Mouse (Mus musculus) heart, postnatal 14 days (tissue): ENCODE results near the gene Fam104a. TPM values are rescaled to one million over a fixed set of nuclear protein-coding genes. Genes with fewer than 3 reads are reported as not detected.

ENCODE experiments used
- DNase-seq, 2 experiments: peaks; one replicate each; pipeline ENCODE4 v3.0.0; 2021 to 2022
- intact Hi-C: fragments of 180-260 bp; cut with DNase I; formaldehyde crosslinking; loops from one replicate; pipeline ENCODE4 v1.15.1; 2025
- total RNA-seq, 2 experiments: library from RNA; stranded (reverse); gene quantifications; 2 replicates each; pipeline ENCODE4 v1.2.3; 2021

The Fam104a gene
- total RNA-seq, 2 experiments from 2014 or later: 15.3 to 16.0 TPM

DNA sequence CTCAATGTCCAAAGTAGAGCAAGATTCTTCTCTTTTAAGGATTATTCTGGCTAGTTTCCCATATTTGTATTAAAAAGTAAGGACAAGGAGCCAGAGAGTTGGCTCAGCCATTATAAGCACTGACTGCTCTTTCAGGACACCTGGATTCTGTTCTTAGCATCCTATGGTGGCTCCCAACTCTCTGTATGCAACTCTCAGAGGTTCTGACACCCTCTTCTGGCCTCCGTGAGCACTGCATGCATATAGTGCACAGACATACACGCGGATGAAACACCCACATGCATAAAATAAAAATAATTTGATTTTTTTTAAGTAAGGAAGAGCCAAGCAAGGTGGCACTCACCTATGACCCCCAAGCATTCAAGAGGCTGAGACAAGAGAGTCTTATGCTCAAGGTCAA lies 38.8 kb downstream of the Fam104a start:
- intact Hi-C loops: no loop called here
- no peak for DNase-seq

DNA sequence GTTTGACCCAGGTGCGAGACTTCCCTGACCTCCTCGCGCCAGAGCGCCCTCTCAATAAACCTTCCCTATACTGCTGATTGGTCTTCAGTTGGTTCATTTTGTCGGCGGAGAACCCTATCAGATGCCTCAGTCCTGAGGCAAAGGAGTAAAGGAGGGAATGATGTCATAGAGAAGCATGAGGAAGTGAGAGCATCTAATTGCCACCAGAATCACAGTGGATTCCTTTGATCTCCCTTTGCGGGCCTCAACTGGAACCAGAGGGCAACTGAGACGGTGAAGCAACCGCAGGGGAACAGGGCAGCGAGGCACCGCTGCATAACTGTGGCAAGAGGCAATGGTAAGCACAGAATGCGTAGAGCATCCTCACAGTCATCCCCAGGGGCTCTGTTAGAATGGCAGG lies 45.3 kb downstream of the Fam104a start:
- DNase-seq: no peak
- intact Hi-C loops: no loop called here

DNA sequence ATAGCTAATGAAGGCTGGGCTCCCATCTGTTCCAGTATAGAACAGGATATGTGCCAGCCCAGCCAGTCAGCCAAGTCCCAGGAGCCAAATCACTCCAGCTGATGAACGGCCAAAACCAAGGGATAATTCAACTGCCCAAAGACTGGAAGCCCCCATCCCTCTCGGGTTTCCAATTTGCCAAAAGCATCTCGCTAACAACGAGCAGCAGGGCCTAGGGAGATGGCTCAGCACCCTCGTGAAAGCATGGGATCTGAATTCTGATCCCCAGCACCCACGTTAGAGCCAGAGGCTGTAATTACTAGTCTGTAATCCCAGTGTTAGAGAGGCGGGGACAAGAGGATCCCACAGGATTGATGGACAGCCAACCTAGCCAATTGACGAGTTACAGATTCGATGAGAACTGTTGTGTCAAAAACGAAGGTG lies 49.2 kb downstream of the Fam104a start:
- intact Hi-C loops: no loop called here

DNA sequence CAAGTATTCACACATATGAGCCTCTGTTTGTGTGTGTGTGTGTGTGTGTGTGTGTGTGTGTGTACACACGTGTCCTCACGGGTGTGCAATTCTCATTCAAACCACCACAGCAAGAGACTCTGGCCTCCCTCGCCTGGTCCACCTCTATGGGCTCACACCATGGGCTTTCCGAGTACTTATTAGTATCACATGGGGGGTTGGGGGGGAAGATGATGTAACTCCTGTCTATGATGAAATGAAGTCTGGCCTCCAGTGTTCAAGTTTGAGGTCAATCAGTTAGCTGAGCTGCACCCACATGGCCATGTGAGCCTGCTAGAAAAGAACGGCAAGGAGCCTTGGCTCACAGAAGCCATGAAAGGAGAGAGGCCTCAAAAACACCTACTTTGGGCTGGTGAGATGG lies 50.6 kb downstream of the Fam104a start:
- intact Hi-C loops: no loop called here
- DNase-seq: no peak

More for the DNA sequence above, 49.2 kb downstream of the Fam104a start:
- DNase-seq: no peak

DNA sequence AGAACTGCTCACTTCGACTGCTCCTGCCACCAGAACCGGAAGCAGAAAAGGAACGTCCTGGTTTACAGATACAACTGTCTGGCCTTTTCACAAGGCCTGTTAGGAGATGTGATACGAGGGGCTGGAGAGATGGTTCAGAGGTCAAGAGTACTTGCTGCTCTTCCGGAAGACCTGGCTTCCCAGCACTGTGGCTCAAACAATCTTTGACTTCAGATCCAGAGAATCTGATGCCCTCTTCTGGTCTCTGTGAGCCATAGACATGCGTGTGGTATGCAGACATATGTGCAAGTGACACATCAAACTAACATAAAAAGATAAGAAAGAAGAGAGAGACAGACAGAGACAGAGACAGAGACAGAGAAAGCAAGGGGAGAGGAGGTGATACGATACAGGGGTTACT lies 51.7 kb downstream of the Fam104a start:
- intact Hi-C loops: no loop called here
- DNase-seq: no peak

DNA sequence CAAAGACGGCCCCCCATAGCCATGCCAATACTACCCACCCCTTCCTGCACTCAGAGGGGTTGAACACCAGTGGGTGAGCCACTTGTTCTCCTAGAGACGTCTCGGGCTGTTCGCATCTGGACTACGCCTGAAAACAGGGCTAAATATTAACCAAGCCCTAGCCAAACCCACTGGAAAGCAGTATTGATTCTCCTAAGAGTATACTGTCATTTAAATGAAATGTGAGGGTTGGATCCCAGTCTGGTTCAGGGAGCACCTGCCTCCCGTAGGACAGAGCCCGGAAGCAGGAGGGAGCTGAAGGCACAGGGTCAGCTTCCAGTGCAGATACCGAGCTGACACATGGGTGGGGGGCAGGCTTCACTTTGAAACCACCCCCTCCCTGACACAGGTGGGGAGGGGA lies 52.1 kb downstream of the Fam104a start:
- no peak for DNase-seq
- intact Hi-C loops: no loop called here

DNA sequence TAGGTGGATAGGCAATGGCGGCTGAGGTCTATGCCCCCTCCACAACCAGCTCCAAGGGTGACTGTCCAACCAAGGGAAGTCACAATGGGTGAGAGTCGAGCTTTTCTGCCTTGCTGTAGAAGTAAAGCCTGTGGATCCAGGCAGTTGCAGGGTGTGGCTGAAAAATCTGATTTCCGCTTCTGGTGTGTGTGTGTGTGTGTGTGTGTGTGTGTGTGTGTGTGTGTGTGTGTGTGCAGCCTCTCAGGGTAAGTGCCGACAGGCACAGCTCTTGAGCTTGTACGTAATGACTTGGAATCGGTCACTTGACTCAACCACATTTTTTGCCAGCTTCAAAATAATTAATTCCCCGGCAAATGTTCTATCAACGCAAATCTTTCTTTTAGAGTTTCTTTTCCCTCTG lies 52.7 kb downstream of the Fam104a start:
- intact Hi-C loops: no loop called here
- DNase-seq: no peak

DNA sequence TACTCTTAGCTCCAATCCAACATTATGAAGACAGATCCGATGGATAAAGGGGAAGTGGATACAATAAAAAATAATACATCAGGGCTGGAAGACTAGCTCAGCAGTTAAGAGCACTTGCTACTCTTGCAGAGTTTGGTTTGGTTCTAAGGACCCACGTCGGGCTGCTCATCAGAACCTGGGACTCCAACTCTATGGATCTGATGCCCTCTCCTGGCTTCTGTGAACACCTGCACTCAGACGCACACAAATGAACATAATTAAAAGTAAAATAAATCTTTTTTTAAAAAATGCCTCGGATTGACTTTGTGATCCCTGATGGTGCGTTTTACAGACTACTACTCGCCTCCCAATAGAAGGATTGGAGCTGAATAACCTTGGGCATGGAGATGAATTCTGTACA lies 53.3 kb downstream of the Fam104a start:
- intact Hi-C loops: no loop called here
- DNase-seq: no peak

DNA sequence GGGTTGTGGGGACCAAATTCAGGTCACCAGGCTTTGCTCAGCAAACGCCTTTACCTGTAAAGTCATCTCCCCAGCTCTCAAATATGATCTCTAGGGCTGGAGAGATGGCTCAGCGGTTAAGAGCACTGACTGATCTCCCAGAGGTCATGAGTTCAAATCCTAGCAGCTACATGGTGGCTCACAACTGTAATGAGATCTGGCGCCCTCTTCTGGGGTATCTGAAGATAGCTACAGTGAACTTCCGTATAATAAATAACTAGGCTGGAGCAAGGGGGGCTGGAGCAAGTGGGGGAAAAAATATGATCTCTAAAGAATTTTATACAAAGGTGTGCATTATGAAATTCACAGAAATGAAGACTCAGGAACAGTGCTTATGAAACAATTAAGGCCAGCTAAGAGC lies 56.2 kb downstream of the Fam104a start:
- peak in 1 of 2 experiments; percentile 19 for DNase-seq
- intact Hi-C loops: no loop called here

DNA sequence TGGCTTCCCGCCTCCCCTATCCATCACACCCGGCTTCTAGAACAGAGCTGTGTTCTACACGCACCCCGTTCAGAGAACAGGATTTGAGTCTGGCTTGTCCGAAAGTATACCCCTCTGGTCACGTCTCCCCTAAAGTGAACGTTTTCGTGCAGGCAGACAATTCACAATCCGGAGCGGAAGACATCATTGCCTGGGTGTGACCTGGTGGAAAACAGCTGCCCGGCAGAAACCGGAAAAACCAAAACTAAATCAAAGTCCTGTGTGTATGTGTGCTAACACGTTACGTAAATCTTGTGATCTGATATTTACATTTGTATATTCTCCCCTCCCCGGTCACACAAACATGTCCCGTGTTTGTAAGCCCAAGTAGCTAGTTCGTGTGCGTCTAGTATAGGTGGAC lies 58.5 kb downstream of the Fam104a start:
- intact Hi-C loops: no loop called here
- DNase-seq: no peak

DNA sequence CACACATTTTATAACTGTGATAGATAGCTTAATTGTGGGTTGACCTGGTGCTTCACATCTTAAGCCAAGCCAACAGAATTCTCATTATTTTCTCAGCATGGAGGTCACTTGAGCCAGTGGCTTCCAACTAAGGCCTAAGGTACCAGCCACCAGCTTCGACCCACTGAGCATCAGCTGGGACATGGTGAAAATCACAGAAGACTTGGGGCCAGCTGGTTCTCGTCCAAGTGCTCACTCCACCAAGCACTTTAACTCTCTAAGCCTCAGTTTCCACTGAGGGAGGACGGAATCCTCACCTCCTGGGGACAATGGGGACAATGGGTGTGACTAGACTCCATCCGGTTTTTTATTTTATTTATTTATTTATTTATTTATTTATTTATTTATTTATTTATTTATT lies 61.9 kb downstream of the Fam104a start:
- no peak for DNase-seq
- intact Hi-C loops: loop anchor here (5.0 kb wide), 1 partner anchor 440 kb away; no protein-coding TSS in a partner anchor

DNA sequence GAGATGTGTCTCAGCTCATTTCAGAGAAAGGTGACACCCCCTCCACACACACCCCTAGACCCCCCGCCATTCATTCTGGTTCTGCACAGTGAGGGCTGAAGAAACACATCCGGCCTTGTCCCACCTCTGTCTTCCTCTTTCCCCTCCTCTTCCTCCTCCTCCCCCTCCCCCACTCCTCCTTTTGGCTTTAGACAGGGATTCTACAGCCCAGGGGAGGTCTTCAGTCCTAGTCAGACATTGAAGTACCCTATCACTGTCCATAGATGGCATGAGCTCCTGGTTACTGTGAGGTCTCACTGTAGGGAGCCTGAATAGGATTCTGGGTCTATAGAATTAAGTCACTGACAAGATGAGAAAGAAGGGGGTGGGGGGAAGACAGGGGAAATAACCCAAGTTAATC lies 63.0 kb downstream of the Fam104a start:
- intact Hi-C loops: loop anchor here (5.0 kb wide), 1 partner anchor 439 kb away; no protein-coding TSS in a partner anchor
- no peak for DNase-seq

DNA sequence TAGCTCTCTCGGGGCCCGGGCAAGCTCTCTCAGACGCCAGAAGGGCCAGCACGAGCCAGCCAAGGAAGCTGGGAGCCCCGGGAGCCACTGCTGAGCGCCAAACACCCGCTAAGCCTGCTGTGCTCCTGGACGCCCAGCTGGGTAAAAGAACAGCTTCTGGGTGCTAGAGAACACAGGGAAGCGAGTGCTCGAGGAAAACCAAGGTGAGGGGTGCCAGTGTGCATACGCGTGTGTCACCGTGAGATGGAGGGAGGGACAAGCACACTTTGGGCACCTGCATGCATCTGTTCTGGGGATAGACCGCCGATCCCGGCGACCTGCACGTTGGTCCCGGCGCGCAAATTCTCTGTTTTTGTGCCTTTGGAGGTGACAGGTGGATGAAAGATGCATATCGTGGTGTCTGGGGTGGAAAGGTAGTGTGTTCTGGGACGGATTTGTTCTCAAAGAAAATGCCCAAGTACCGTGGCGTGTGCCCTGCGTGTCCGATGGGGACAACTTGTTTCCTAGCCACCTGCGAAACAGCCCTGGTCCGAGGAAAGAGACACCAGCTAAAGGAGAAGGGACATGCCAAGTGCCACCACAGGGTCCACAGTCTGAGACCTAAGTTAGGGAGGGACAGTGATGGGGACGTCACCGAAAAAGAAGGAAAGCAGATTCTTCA lies 64.4 kb downstream of the Fam104a start:
- intact Hi-C loops: loop anchor here (5.0 kb wide), 1 partner anchor 437 kb away; no protein-coding TSS in a partner anchor
- no peak for DNase-seq

DNA sequence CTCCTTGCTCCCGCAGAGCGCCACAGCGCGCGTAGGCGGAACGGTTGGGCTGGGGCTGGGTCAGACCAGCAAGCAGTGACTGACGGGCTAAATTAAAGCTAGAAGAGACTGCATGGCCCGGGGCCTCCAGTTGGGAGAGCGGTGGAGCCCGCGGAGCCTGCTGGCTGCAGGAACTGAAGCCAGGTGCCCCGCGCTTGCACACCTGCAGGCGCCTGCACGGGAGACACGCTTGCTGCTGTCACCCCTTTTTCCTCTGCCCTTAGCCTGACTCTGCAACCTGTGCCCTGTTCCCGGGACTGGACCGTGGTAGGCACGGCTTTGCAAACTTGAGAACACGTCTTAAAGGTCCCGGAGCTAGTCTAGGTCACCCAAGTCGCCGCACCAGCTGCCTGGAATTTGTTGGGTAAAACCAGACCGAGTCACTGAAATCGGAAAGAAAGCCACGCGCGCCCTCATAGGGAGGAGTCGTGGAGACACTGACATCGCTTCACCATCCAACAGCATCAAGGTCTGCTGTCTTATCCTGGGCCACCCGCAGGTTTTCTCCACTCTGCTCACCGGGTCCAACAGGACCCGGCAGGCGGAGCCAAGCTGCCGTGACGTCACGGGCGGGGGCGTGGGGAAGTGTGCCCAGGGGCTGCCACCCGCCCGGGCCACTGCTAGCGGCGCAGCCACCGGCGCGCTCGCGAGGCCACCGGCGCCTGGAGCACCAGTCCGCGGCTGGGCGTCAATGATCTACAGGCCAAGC lies 65.1 kb downstream of the Fam104a start, which contains the start of gene Sstr2:
Gene Sstr2, plus strand, starts transcription at position 671 of the 748 bp plus-strand sequence.
- DNase-seq: peak; percentile 61 to 70
- intact Hi-C loops: no loop called here

DNA sequence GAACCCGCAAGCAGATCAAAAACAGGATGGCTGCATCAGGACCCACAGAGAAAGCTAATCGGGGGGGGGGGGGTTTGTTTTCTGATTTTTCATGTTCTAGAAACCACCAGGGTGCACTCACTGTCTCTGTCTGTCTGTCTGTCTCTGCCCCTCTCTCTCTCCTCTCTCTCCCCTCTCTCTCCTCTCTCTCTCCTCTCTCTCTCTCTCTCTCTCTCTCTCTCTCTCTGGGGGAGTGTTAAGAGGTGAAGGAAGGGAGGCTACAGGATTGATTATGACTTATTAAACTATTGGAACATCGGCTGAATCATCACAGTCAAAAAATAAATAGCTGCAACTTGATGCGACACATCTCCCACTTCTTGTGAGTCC lies 65.7 kb downstream of the Fam104a start:
- no peak for DNase-seq
- intact Hi-C loops: no loop called here

DNA sequence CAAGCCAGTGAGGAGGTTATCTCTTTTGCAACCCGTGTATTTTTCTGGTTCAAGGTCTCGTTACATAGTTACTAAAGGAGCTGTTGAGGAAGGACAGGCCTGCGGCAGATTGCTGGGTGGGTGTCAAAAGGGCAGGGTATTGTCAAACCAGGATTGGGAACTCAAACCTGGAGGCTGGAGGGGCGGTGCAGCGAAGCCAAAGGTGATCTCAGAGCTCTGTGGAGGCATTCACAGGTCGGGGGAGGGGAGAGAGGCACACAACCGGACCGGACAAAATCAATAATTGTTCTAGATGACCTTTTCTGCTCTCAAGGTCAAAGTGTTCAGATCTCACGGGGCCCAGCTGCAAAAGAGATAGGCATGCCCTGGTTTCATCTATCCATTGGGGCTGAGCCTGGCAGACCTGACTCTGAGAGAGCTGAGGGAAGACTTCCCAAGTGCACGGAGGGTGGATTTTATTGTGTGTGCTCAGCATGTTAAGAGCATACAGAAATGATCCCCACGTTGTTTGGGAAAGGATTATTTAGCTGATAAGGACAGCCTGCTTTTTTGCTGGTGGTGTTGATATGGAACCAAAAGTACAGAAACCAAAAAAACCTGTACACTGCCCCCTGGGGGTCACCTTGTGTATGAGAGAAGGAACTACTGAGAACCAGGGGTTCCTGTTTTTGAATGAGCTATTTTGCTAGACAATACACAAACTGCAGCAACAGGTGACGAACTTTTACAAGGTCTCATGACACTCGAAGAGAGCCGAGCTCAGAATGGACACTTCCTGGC lies 66.6 kb downstream of the Fam104a start:
- intact Hi-C loops: loop anchor here (2.0 kb wide), 1 partner anchor 319 kb away; no protein-coding TSS in a partner anchor
- DNase-seq: peak; percentile 53 to 76

DNA sequence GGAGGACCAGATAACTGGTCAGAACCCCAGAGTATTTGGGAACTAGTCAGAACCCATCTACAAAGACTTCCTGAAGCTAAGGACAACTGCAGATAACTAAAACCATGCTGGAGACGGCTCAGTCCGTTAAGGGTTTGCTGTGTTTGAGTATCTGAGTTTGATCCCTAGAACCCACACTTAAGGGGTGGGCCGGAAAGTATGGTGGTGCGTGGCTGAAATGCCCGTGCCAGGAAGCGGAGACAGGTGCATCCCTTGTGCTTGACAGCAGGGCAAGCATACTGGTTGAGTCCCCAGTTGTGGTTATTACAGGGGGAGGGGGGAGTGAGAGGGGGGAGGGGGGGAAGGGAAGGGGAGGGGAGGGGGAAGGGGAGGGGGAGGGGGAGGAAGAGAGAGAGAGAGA lies 69.5 kb downstream of the Fam104a start:
- no peak for DNase-seq
- intact Hi-C loops: no loop called here

DNA sequence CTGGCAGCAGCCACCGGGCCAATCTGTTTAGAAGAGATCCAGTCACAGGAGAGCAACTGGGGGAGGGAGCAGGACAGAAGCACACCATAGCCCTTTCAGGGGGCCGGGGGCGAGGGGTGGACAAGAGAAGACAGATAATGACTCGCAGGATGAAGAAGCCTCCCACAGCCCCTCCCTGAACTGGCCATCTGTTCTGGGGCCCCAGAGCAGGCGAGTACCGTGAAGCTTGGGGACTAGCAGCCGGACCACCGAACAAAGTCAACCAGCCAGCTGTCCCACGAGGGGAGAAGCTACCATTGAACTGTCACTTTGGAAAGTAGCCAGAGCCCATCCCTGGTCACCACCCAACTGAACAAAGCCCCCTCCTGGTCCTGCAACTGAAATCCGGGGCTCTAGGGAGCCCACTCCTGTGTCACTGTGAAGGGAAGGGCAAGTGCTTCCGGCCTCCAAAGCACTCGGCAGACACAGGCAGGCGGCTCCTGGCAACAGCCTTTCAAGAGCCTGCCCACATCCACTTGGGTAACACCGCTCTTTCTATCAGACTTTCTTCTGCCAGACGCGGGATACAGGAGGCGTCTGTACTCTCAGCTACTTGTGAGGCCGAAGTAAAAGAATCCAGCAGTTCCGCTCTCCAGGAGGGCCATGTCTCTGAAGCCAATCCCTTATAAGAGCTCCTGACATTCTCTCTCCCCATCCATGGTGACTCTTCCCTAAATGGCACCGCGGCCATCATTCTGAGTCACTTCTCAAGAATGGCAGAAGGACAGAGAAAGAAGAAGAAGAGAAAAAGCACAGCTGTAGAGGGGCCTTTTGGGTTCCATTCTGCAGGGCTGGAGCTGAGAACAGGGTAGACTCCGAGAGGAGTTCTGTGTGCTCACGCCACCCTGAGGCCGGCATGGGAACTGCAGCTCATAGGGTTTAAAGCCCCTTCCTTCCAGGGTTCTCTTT lies 72.0 kb downstream of the Fam104a start:
- intact Hi-C loops: no loop called here
- DNase-seq: peak; percentile 26 to 49
